Mouse (Mus musculus) mature B cell (primary cell): Measurements from ENCODE around the gene Adgrl2.

Experiments
- in situ Hi-C: fragments of 300-500 bp; cut with MboI; formaldehyde crosslinking; loops from 2 replicates; pipeline ENCODE4 v1.14.3; 2019

Gene Adgrl2

DNA sequence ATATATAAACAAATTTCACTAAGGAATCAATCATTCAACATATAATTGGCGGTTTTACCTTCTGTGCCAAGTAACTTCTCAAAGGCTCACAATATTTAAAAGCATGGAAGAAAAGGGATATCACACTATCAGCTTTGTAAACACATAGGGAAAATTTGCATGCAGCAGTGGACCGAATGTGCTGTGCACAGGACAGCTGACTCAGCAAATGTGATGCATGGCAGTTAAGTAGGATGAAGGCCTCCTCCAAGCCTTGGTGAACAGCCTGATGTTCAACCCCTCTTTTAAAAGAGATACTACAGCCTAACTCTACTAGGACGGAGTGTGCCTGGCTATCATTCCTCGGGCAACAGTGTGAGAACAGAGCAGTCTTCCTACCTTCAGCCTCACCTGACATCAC lies 105.2 kb downstream of the Adgrl2 start:
- in situ Hi-C loops: no loop called here

- in situ Hi-C loops: no loop called here
Observed at GRCm38 (mm10) chr3:148881431-148881830, 108.9 kb downstream of the Adgrl2 start.

DNA sequence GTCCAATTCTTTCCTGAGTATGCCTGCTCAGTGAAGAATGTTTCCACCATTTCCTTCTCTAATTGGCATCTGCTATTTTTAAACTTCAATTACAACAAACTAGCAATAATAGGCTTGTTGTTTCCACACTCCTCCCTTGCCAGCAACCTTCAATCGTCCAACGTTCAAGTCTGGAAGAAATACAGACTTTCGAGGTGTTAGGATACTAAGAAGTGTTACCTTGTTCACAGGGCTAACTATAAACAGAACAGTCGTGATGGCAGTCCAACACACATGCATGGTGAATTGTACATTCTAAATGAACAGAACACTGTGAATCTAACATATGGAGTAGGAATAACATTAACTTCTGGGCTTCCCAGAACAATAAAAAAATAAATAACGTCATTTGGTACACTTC lies 117.8 kb downstream of the Adgrl2 start:
- in situ Hi-C loops: no loop called here

GRCm38 (mm10) chr3:148871792-148872464 lies 118.4 kb downstream of the Adgrl2 start:
- in situ Hi-C loops: no loop called here

DNA sequence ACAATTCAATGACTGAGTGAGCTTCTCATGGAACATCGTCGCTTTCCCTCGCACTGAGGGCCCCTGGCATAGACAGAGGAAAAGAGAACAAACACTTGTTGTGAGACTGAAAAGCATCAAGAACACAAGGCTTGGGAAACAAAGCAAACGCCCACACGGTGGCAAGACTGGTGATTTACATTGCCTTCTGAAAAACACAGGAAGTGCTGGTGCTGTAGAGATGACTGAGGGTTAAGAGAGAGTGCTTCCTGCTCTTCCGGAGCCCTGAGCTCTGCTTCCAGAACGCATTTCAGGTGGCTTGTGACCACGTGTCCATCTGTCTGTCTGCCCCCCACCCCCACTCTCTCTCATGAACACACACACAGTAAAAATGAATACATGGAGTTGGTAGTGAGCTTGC lies 122.7 kb downstream of the Adgrl2 start:
- in situ Hi-C loops: no loop called here

DNA sequence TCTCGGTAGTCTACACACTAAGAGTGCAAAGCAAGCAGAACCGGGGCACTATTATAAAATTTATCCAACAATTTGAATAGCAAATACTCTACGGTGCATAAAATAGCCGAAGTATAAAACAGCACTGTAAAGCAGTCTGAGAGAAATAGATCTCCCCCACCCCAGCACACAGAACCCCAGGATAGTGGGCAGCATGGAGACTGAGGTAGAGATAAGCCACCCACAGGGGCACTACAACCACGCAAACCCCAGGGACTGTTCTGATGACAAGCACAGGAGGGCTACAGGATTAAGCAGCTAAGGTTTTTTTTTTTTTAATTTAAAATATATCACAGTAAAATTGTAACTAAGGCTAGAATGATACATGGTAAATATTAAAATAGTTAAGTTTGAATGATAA lies 123.7 kb downstream of the Adgrl2 start:
- in situ Hi-C loops: no loop called here

DNA sequence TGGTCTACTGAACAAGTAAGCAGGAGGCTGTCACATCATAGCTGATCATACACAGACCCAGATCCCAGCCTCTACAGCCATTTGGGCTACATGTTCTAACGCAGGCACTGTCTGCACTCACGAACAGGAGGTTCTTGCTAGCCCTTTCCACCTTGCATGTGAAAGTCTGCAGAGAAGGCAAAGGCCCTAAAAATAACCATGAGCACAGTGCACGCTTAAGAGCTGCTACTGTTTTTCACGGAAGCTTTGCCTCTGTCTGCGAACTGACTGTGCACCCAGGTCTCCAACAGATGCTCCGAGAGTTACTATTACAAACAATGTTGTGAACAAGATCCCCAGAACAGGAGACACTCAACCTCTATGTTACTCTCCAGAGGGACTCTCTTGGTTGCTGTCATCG lies 124.3 kb downstream of the Adgrl2 start:
- in situ Hi-C loops: no loop called here

DNA sequence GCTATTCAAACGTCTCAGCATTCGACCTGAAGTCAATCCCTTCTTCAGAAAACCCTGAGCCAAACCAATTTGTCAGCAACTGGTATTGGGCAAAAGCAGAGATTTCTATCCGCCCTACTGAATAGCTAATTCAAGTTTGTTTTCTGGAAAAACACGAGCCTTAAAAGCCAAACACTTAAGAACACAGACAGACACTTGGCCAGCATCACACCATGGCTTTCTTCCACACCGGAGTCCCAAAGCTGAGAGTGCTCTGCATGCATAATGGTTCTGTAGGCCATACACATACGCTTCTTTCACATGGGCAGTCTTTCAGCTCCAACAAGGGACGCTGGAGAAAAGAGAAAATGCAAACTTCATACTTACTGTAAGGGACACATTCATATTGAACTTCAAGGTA lies 125.1 kb downstream of the Adgrl2 start:
- in situ Hi-C loops: no loop called here

DNA sequence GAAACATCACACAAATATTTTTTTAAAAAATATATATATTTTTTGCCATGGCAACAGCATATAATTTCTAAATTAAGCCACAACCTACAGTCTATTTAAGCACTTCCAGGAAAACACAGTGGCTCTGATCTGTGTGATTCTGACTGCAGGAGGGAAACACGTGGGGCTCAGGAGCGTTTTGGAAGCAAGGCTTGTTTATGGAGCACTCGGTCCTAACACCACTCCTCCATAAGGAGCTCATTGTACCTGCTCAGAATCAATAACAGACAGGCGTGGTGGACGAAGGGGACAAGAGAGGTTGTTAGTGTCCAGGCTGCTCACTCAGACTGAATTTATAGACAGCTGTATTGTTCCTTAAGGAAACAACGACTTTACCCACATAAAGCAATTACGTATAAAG lies 128.5 kb downstream of the Adgrl2 start:
- in situ Hi-C loops: no loop called here

- in situ Hi-C loops: no loop called here
Observed at GRCm38 (mm10) chr3:148854306-148854910, 135.9 kb downstream of the Adgrl2 start.

DNA sequence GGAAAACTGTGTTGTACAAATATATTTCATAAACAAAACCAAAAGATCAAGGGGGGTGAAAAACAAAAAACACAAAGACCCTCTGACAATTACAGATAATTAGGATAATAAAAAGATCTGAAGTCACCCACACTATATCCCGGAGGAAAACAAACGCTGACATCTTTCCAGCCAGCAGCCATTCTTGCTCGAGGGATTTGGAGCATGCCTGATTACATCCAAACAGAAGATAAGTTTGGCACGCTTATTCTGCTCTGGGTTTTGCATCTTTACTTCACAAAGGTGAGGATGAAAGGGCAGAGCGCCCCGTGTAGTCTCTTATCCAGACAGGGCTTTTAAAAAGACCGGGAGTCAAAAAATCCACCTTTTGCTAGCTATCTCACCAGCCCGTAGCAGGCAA lies 137.0 kb downstream of the Adgrl2 start:
- in situ Hi-C loops: no loop called here

DNA sequence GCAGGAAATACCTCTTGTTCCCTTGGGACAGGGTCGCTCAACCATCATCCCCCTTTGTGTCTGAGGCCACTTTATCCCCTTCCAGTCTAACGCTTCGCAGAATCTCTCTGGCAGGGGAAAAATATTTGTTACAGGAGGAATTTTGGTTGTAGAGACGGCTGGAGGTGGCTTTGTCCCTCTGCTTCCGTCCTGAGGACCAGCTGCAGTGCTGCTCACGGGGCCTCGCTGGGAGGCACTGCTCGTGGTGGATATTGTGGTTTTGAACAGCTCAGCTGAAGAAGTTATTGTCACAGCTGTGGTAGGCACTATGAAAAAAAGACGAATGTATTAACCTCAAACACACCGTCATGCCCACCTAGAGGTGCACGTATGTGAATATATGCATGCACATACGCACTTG lies 137.8 kb downstream of the Adgrl2 start:
- in situ Hi-C loops: no loop called here

GRCm38 (mm10) chr3:148850821-148851220 lies 139.5 kb downstream of the Adgrl2 start:
- in situ Hi-C loops: no loop called here

DNA sequence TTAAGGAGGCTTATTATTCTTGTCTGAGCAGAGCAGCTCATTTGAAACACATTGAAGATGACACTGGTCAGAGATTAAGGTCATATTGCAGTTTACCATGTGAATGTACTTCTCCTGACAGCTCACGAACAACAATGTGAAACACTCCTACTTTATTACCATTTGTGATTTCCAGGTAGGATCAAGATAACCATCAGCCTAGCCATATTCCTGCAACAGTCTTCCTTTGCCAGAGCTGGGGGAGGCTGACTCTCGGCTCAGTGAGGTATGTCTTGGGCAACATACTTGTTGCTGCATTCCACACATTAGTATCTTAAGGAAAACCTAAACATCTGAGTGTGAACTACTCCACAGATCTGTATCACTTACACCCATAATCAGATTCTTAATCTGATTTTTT lies 142.0 kb downstream of the Adgrl2 start:
- in situ Hi-C loops: no loop called here

DNA sequence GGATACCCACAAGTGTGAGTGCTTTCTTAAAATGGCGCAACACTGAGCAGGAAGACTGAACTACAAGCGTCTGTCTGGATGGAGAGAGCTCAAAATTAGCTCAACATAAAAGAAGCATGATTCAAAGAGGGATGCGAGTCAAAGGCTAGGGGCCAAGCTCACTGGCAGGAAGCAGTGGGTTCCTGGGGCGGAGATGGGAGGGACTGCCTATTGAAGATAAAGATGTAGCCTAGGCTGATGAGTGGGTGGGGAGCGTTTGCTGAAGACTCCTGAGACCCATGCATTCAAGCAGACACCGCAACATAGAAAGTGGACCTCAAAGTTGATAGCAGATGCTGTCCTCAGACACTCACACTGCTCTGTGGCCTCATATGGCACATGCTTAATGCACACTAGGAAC lies 146.2 kb downstream of the Adgrl2 start:
- in situ Hi-C loops: no loop called here

DNA sequence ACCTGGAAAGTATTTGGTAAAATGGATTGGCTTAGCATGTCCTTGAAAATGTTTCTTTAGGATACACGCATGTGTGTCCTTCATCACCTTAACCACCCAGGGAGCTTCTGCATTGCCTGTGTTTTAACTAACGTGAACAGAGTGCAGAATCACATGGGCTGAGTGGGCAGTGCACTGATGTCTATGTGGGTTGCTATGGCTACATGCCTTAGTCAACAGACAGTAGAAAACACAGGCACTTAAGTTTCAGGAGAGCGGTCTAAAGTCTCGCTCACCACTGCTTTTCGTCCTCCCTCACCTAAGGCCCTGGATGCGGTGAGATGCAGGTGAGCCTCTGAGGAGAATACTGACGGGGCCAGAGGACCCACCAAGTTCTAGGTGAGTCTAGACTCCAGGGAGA lies 147.8 kb downstream of the Adgrl2 start:
- in situ Hi-C loops: no loop called here

DNA sequence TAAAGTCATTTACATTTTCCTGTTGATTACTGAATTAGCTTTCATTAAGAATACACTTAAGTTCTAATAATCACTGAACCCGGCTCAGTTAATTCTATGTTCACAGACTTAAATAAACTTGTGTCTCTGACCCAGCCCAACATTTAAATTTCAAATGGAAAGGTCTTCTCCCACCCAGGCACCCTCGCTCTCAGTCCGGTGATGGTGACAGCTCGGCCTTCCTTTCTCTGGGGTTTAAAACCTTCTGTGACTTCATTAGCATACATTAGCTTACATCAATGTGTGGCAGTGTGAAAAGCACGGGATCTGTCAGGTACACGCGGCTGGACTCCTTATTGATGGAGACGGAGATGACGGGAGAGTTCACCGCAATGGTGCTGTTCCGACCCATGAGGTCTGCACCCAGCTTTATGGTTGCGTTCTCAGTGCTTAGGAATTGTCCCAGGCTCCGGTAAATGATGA lies 151.5 kb downstream of the Adgrl2 start:
- in situ Hi-C loops: no loop called here

DNA sequence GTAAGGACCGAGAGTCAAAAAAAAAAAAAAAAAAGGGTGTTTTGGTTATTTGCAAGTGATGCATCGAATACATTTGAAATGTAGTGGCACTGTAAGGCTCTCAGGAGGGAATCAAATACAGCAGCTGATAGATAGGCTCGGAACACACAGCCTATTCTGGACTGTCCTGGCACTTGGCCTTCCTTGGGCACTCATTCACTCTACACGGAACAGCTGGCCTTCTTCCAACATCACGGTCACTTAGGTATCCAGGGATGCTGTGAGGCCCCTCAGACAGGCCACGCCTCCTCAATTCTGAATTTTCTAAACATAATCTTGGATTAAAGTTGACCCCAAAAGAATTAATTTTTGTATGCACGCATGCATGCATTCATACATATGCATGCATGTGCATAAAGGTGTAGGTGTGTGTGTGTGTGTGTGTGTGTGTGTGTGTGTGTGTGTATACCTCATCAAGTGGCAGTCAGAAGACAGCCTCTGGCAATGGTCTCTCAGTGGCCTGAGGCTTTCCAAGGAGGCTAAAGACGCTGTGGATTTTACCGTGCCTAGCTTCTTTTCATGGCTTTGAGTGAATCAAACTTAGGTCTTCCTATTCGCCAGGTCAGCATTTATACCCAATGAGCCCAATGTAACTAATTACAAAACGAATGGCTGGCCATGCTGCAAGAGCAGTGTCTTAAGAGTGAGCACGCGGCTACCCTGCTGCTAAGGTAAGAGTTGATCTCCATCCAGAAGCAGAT lies 152.1 kb downstream of the Adgrl2 start:
- in situ Hi-C loops: no loop called here

DNA sequence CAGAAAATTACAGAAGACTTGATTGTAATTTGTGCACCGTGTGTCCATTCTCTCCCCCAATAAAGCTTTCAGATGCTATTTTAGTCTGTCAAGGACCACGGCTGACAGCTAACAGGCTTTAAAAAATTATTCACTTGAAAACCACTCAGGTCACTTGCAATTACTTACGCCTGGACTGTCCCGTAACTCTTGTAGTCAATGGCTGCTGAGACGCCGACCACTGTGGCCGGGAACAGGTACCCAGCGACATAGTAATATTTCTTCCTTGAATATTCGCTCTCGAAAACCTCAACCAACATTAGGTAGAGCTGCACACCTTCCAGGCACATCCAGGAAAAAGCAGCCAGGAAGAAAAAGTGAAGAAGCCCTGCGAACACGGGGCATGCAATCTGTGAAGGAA lies 155.2 kb downstream of the Adgrl2 start:
- in situ Hi-C loops: no loop called here

DNA sequence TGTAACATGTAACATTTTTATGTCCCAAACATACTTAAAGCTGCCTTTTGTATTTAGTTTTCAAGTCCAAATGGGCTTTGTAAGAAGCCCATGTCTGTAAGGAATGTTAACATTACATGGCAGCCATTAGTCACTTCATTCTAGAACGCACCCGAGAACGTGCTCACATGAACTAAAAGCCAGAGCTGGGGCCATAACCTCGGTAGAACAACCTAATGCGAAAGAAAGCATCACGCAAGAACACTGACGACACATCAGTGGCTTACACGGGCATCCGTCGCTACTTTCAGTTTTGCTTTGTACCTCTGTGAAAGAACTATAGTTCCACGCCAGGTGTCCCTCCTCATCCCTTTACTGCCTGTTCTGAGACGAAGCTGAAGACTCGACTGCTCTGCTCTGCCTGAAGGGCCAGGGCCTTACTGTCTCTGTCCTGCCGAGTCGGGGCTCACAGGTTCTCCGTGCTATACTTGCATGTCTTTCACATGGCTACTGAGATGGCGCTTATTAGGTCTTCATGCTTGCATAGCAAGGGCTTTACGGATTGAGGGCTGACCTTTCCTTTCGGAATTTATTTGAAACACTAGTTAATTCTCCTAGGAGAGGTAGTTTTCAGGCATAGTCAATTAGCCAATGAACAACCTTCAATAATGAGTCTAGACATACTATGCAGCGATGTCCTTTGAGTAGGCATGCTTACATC lies 157.1 kb downstream of the Adgrl2 start:
- in situ Hi-C loops: no loop called here

DNA sequence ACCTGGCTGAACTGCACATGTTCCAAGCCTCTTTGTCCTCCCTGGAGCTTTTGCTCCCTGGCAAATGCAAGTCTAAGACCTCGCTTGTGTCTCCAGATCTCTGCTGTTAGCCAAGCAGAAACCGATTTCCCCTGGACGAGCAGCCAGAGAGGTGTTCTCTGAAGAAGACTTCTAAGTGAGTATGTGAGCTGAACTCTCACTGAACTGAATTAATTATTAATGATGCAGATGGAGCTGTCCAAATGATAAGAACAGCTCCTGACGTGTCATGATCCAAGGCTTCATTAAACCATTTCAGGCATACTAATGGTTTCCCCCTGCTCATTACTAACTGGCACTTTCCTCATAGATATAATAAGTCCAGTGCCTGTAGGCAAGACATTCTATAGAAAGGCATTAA lies 158.4 kb downstream of the Adgrl2 start:
- in situ Hi-C loops: no loop called here

- in situ Hi-C loops: no loop called here
Observed at GRCm38 (mm10) chr3:148828519-148828918, 161.8 kb downstream of the Adgrl2 start.

- in situ Hi-C loops: no loop called here
Observed at GRCm38 (mm10) chr3:148823551-148823950, 166.8 kb downstream of the Adgrl2 start.
